Mouse (Mus musculus) thymus, adult 2 months (tissue): Measurements from ENCODE around the gene Rhbdd1.

Experiments
- CTCF ChIP-seq: fragments of 200-500 bp; IDR thresholded peaks from 2 replicates; pipeline ENCODE4 v1.5.1; 2012; ENCODE audit warnings: mild to moderate bottlenecking, control low read depth, low read length, moderate library complexity, borderline replicate concordance; ENCODE audit not compliant: control insufficient read depth, poor library complexity, insufficient read depth; ENCODE audit errors: extremely low read depth
- POLR2A ChIP-seq: fragments of 200-500 bp; IDR thresholded peaks from 2 replicates; pipeline ENCODE4 v1.6.1; 2012; ENCODE audit warnings: mild to moderate bottlenecking, low read length, control low read depth, moderate library complexity; ENCODE audit not compliant: control insufficient read depth, poor library complexity, insufficient read depth; ENCODE audit errors: extremely low read depth

DNA sequence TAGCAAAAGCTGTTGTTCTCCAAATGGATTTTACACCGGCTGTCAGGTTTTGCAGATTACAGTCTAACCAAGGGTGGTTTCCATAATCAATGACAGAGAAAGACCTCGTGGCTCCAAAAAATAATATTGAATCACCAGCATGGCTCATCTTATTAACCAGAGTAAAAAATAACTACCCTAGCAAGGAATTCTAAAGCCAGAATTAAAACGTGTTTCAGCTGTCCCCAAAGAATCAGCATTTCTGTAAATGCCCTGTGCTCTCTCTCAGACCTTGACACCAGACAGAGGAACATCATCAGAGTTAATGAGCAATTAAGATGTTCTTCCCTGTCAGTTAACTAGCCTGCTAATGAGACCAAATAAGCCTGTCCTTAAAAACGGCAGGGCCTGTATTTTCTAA is 79.1 kb downstream of the Rhbdd1 start:
- TF ChIP-seq CTCF, result no peak
- no peak for TF ChIP-seq POLR2A
